In the genomic region with DNA sequence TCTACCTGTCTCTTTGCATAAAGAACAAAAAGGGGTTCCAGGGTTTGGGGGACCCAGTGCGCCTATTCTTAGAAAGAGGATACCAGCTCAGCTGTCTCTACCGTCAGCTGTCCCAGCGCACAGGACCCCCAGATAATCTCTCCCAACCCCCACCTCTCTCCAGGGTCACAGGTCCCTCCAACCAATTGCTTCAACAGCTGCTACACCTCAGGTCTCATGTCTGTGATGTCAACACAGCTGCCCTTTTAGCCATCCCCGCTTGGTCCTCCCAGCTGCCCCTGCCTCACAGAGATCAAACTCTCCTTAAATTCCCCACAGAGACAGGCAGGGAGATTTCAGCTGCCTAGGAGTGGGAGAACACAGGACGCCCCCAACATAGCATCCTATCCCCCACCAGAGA, we compare ENCODE assay signal across 21 mouse cellular contexts. TPM values are rescaled to one million over a fixed set of nuclear protein-coding genes. Genes with fewer than 3 reads are reported as not detected.
"Had no signal": no experiment of that assay in that cellular context is flagged by ENCODE, and none has a peak within 500 bp of the region (broad histone marks: within the 10 kb centered on the region; RNA-seq: fewer than 3 reads in every experiment).

No protein-coding gene starts in this region.

- H3K9ac ChIP-seq: limb, embryonic 15.5 days; liver, embryonic 14.5 days; liver, postnatal 0 days; neural tube, embryonic 12.5 days; neural tube, embryonic 15.5 days; stomach, embryonic 15.5 days had no signal

- H3K27ac ChIP-seq: kidney, postnatal 0 days; layer of hippocampus, adult 2 months; limb, embryonic 15.5 days; liver, embryonic 14.5 days; midbrain, embryonic 10.5 days; neural tube, embryonic 12.5 days; neural tube, embryonic 15.5 days; stomach, embryonic 15.5 days had no signal

- H3K36me3 ChIP-seq: stomach, embryonic 15.5 days had no signal

- H3K4me1 ChIP-seq: stomach, embryonic 15.5 days had no signal

- DNase-seq: kidney, adult 2 months; kidney, postnatal 25 days; layer of hippocampus, adult 9-11 months; liver, postnatal 0 days; midbrain, embryonic 14.5 days; right cerebral cortex, adult 18-20 months; right cerebral cortex, postnatal 14 days; right cerebral cortex, postnatal 4 days; thymus, postnatal 25 days had no signal

- H3K27me3 ChIP-seq: limb, embryonic 15.5 days; megakaryocyte, embryonic 14.5 days; neural tube, embryonic 12.5 days; neural tube, embryonic 15.5 days; stomach, embryonic 15.5 days had no signal

- H3K4me3 ChIP-seq: layer of hippocampus, adult 2 months; limb, embryonic 15.5 days; megakaryocyte, embryonic 14.5 days; midbrain, embryonic 10.5 days; neural tube, embryonic 12.5 days; neural tube, embryonic 15.5 days; stomach, embryonic 15.5 days had no signal

- H3K4me2 ChIP-seq: limb, embryonic 15.5 days; liver, embryonic 11.5 days; neural tube, embryonic 12.5 days; neural tube, embryonic 15.5 days; stomach, embryonic 15.5 days had no signal

- H3K9me3 ChIP-seq: limb, embryonic 15.5 days; megakaryocyte, embryonic 14.5 days; midbrain, embryonic 10.5 days; neural tube, embryonic 12.5 days; neural tube, embryonic 15.5 days; stomach, embryonic 15.5 days had no signal

- ATAC-seq: intestine, postnatal 0 days; liver, postnatal 0 days had no signal

RNA-seq across cellular contexts. Expression of gene Syna, which starts 36.2 kb away (rescaled TPM):
- polyA plus RNA-seq: limb, embryonic 11.5 days; liver, embryonic 11.5 days; liver, embryonic 14.5 days; liver, postnatal 0 days had no signal
